Mouse (Mus musculus) midbrain, embryonic 16.5 days (tissue): Measurements from ENCODE around the gene Dpp6. TPM values are rescaled to one million over a fixed set of nuclear protein-coding genes. Genes with fewer than 3 reads are reported as not detected.
A peak's percentile ranks its signal among the peaks of the same experiment; 100 is the strongest.

Source experiments
- ATAC-seq: fragments of 200-750 bp; cut with Nextera tagmentation; 2 replicates; pipeline ENCODE4 v1.8.0; 2017; ENCODE audit warnings: moderate TSS enrichment
- H3K27ac ChIP-seq: fragments of 300-500 bp; sonication (generic); 2 replicates; pipeline ENCODE4 v1.5.1; 2014; ENCODE audit warnings: mild to moderate bottlenecking, low read length, mixed read lengths
- H3K27me3 ChIP-seq: fragments of 300-500 bp; sonication (generic); 2 replicates; pipeline ENCODE4 v1.6.1; 2014; ENCODE audit warnings: low read depth, low read length, mixed read lengths; ENCODE audit not compliant: control insufficient read depth, insufficient read depth
- H3K36me3 ChIP-seq: fragments of 300-500 bp; sonication (generic); 2 replicates; pipeline ENCODE4 v1.6.1; 2014; ENCODE audit warnings: mild to moderate bottlenecking, low read length, moderate library complexity, mixed read lengths; ENCODE audit not compliant: control insufficient read depth, insufficient read depth
- H3K4me1 ChIP-seq: fragments of 300-500 bp; sonication (generic); 2 replicates; pipeline ENCODE4 v1.6.1; 2014; ENCODE audit warnings: mild to moderate bottlenecking, low read length, mixed read lengths; ENCODE audit not compliant: control insufficient read depth, insufficient read depth
- H3K4me2 ChIP-seq: fragments of 300-500 bp; sonication (generic); 2 replicates; pipeline ENCODE4 v1.6.1; 2014; ENCODE audit warnings: mild to moderate bottlenecking, low read length, mixed read lengths
- H3K4me3 ChIP-seq: fragments of 300-500 bp; sonication (generic); 2 replicates; pipeline ENCODE4 v1.5.1; 2014; ENCODE audit warnings: low read depth, mild to moderate bottlenecking, low read length, moderate library complexity, mixed read lengths
- H3K9ac ChIP-seq: fragments of 300-500 bp; sonication (generic); 2 replicates; pipeline ENCODE4 v1.6.1; 2014; ENCODE audit warnings: low read depth, low read length, mixed read lengths
- H3K9me3 ChIP-seq: fragments of 300-500 bp; sonication (generic); replicated peaks from 2 replicates; pipeline ENCODE4 v1.6.1; 2014; ENCODE audit warnings: mild to moderate bottlenecking, low read length, mixed read lengths; ENCODE audit not compliant: control insufficient read depth, poor library complexity, severe bottlenecking
- WGBS: fragments of 180-500 bp; shearing (Covaris S2); extraction: QIAGEN DNeasy Blood & Tissue Kit; methylation state at CpG from one replicate; pipeline ENCODE4 v1.1.7; 2014; 5-methylcytosine and 5-hydroxymethylcytosine counted together
- polyA plus RNA-seq: library from polyadenylated mRNA; unstranded; fragments of >200 nt; fragmentation: Nextera tagmentation; extraction: Ambion mirVana; gene quantifications from 2 replicates; pipeline ENCODE4 v1.2.1, GENCODE M21; 2015

Gene Dpp6
- polyA plus RNA-seq, 1 experiment from 2014 or later = 102 TPM

- Histone ChIP-seq H3K9me3 (no peaks in the 10 kb centered on the region), H3K4me2 (no peak overlapping the region), H3K4me1 (peaks cover 2% of the 10 kb centered on the region), H3K4me3 (no peak overlapping the region), H3K27me3 (no peaks in the 10 kb centered on the region), H3K27ac (no peak overlapping the region), H3K36me3 (0 out of 2 replicates have a peak, but pooled peaks cover 2% of the 10 kb centered on the region), H3K9ac (no peak overlapping the region)
- 80% methylated on average over 4 of the region's 4 CpGs for WGBS
- no peak for ATAC-seq
These were observed 840.7 kb downstream of the Dpp6 start for GRCm38 (mm10) chr5:27657672-27658071.

- Histone ChIP-seq H3K4me2 (no peak overlapping the region), H3K4me1 (peaks cover 2% of the 10 kb centered on the region), H3K27ac (no peak overlapping the region), H3K27me3 (no peaks in the 10 kb centered on the region), H3K36me3 (0 out of 2 replicates have a peak, but pooled peaks cover 3% of the 10 kb centered on the region), H3K4me3 (no peak overlapping the region), H3K9me3 (no peaks in the 10 kb centered on the region), H3K9ac (no peak overlapping the region)
- ATAC-seq = no peak
- WGBS = 89% methylated on average over 5 of the region's 5 CpGs
These were observed 841.2 kb downstream of the Dpp6 start for GRCm38 (mm10) chr5:27658165-27658564.

- H3K4me2 ChIP-seq = no peak overlapping the region
- peaks cover 3% of the 10 kb centered on the region; the same call in 1 of the 2 replicates for H3K36me3 ChIP-seq
- no peak for ATAC-seq
- peaks cover 2% of the 10 kb centered on the region for H3K4me1 ChIP-seq
- H3K9me3 ChIP-seq = no peaks in the 10 kb centered on the region
- H3K9ac ChIP-seq = no peak overlapping the region
- no peak overlapping the region for H3K4me3 ChIP-seq
- no peaks in the 10 kb centered on the region for H3K27me3 ChIP-seq
- H3K27ac ChIP-seq = no peak overlapping the region
These were observed 841.6 kb downstream of the Dpp6 start for GRCm38 (mm10) chr5:27658569-27658968.

GRCm38 (mm10) chr5:27659019-27659418 is 842.0 kb downstream of the Dpp6 start:
- no peaks in the 10 kb centered on the region for H3K9me3 ChIP-seq
- no peak overlapping the region for H3K4me3 ChIP-seq
- no peak overlapping the region for H3K4me2 ChIP-seq
- H3K4me1 ChIP-seq = peaks cover 2% of the 10 kb centered on the region
- H3K36me3 ChIP-seq = peaks cover 4% of the 10 kb centered on the region; the same call in 1 of the 2 replicates
- no peak overlapping the region for H3K9ac ChIP-seq
- no peak overlapping the region for H3K27ac ChIP-seq
- ATAC-seq = no peak
- whole genome bisulfite sequencing = 93% methylated on average over 2 of the region's 2 CpGs
- H3K27me3 ChIP-seq = no peaks in the 10 kb centered on the region

- H3K36me3 ChIP-seq = peaks cover 11% of the 10 kb centered on the region; the same call in 1 of the 2 replicates
- no peaks in the 10 kb centered on the region for H3K9me3 ChIP-seq
- H3K9ac ChIP-seq = no peak overlapping the region
- no peak for ATAC-seq
- H3K4me3 ChIP-seq = no peak overlapping the region
- no peak overlapping the region for H3K4me2 ChIP-seq
- WGBS = 91% methylated on average over 6 of the region's 6 CpGs
- peaks cover 1% of the 10 kb centered on the region for H3K4me1 ChIP-seq
- H3K27ac ChIP-seq = no peak overlapping the region
- no peaks in the 10 kb centered on the region for H3K27me3 ChIP-seq
These were observed 842.8 kb downstream of the Dpp6 start for GRCm38 (mm10) chr5:27659781-27660180.

- Histone ChIP-seq H3K36me3 (peaks cover 33% of the 10 kb centered on the region), H3K4me1 (no peaks in the 10 kb centered on the region), H3K27ac (no peak overlapping the region), H3K4me3 (no peak overlapping the region), H3K27me3 (no peaks in the 10 kb centered on the region), H3K4me2 (no peak overlapping the region), H3K9ac (no peak overlapping the region), H3K9me3 (no peaks in the 10 kb centered on the region)
- 95% methylated on average over 4 of the region's 4 CpGs for WGBS
- no peak for ATAC-seq
These were observed 847.1 kb downstream of the Dpp6 start for GRCm38 (mm10) chr5:27664111-27664510.

GRCm38 (mm10) chr5:27671487-27671886 is 854.5 kb downstream of the Dpp6 start:
- Histone ChIP-seq H3K4me1 (no peaks in the 10 kb centered on the region), H3K9me3 (no peaks in the 10 kb centered on the region), H3K4me2 (no peak overlapping the region), H3K4me3 (no peak overlapping the region), H3K36me3 (peaks cover 36% of the 10 kb centered on the region), H3K27me3 (no peaks in the 10 kb centered on the region), H3K9ac (no peak overlapping the region), H3K27ac (no peak overlapping the region)
- 95% methylated on average over 2 of the region's 2 CpGs for WGBS
- ATAC-seq = no peak

- Histone ChIP-seq H3K4me2 (no peak overlapping the region), H3K9me3 (no peaks in the 10 kb centered on the region), H3K27ac (no peak overlapping the region), H3K36me3 (peaks cover 21% of the 10 kb centered on the region), H3K4me1 (no peaks in the 10 kb centered on the region), H3K9ac (no peak overlapping the region), H3K4me3 (no peak overlapping the region), H3K27me3 (no peaks in the 10 kb centered on the region)
- ATAC-seq = 0 out of 2 replicates have a peak, but pooled peaks have one; percentile 51
- 56% methylated on average over 5 of the region's 5 CpGs for WGBS
These were observed 860.3 kb downstream of the Dpp6 start for GRCm38 (mm10) chr5:27677247-27677666.

- no peaks in the 10 kb centered on the region for H3K4me1 ChIP-seq
- no peak overlapping the region for H3K4me3 ChIP-seq
- no peak overlapping the region for H3K4me2 ChIP-seq
- H3K36me3 ChIP-seq = peaks cover 2% of the 10 kb centered on the region
- H3K9ac ChIP-seq = no peak overlapping the region
- WGBS = 74% methylated on average over 1 of the region's 1 CpGs
- no peak overlapping the region for H3K27ac ChIP-seq
- H3K27me3 ChIP-seq = no peaks in the 10 kb centered on the region
- H3K9me3 ChIP-seq = no peaks in the 10 kb centered on the region
- ATAC-seq = no peak
These were observed 862.1 kb downstream of the Dpp6 start for GRCm38 (mm10) chr5:27679151-27679550.
